Mouse (Mus musculus) embryonic facial prominence, embryonic 15.5 days (tissue): ENCODE results near the gene Dock3. TPM values are rescaled to one million over a fixed set of nuclear protein-coding genes. Genes with fewer than 3 reads are reported as not detected.
A peak's percentile ranks its signal among the peaks of the same experiment; 100 is the strongest.

Experiments
- ATAC-seq: fragments of 200-750 bp; cut with Nextera tagmentation; 2 replicates; pipeline ENCODE4 v1.8.0; 2017; ENCODE audit warnings: low read depth, moderate TSS enrichment; ENCODE audit not compliant: insufficient number of reproducible peaks, low FRiP score, low TSS enrichment
- H3K27ac ChIP-seq: fragments of 300-500 bp; sonication (generic); replicated peaks from 2 replicates; pipeline ENCODE4 v1.5.1; 2015; ENCODE audit warnings: mild to moderate bottlenecking, inconsistent platforms
- H3K27me3 ChIP-seq: fragments of 300-500 bp; sonication (generic); 2 replicates; pipeline ENCODE4 v1.6.1; 2015; ENCODE audit warnings: inconsistent platforms
- H3K36me3 ChIP-seq: fragments of 300-500 bp; sonication (generic); 2 replicates; pipeline ENCODE4 v1.6.1; 2015; ENCODE audit warnings: mild to moderate bottlenecking, inconsistent platforms
- H3K4me1 ChIP-seq: fragments of 300-500 bp; sonication (generic); 2 replicates; pipeline ENCODE4 v1.6.1; 2015; ENCODE audit warnings: inconsistent platforms
- H3K4me2 ChIP-seq: fragments of 300-500 bp; sonication (generic); replicated peaks from 2 replicates; pipeline ENCODE4 v1.6.1; 2015; ENCODE audit warnings: mild to moderate bottlenecking, inconsistent platforms
- H3K4me3 ChIP-seq: fragments of 300-500 bp; sonication (generic); replicated peaks from 2 replicates; pipeline ENCODE4 v1.5.1; 2015; ENCODE audit warnings: mild to moderate bottlenecking, inconsistent platforms
- H3K9ac ChIP-seq: fragments of 300-500 bp; sonication (generic); 2 replicates; pipeline ENCODE4 v1.6.1; 2015; ENCODE audit warnings: inconsistent platforms
- H3K9me3 ChIP-seq: fragments of 300-500 bp; sonication (generic); replicated peaks from 2 replicates; pipeline ENCODE4 v1.6.1; 2016; ENCODE audit warnings: inconsistent platforms
- WGBS: fragments of 180-500 bp; shearing (Covaris S2); methylation state at CpG from one replicate; pipeline ENCODE4 v1.1.7; 2015; 5-methylcytosine and 5-hydroxymethylcytosine counted together
- polyA plus RNA-seq: library from polyadenylated mRNA; unstranded; fragments of >200 nt; fragmentation: Nextera tagmentation; extraction: Ambion mirVana; gene quantifications from 2 replicates; pipeline ENCODE4 v1.2.1, GENCODE M21; 2015

The Dock3 gene
- polyA plus RNA-seq, 1 experiment from 2014 or later = 0.56 TPM

DNA sequence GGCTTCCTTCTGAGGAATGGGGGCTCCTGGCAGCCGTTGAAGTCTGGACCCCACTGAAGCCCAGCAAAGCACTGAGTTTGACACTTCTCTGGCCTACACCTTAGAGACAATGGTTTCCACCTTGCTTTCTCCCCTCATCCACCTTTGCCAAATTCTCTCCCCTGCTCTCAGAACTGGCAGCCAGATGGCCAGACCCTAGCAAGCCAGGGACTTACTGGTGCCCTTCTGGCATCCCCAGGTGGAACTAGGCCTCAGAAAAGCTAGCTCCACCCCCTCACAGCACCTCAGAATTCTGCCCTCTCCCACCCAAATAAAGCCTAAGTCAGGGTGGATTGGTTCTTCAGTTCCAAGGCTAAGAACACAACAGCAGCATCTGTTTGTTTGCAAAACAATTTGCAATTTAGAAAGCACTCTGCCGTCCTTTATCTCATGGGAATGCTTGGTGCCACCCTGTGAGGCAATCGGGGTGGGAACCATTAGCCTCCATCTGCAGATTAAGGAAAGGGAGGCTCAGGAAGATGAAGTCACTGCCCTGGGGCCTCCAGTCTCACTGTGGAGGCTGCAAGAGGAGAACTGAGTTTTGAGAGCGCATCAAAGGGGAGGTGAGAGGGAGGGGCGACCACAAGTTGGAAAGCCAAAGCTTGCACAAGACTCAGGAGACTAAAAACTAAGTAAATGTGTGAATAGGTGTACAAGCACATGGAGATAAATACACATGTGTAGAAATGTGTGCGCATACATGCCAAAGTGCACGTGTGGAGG, 39.6 kb upstream of the Dock3 start:
- H3K4me2 ChIP-seq = no peak overlapping the region
- no peak overlapping the region for H3K9ac ChIP-seq
- WGBS = 59% methylated on average over 7 of the region's 7 CpGs
- no peaks in the 10 kb centered on the region for H3K9me3 ChIP-seq
- peaks cover 3% of the 10 kb centered on the region; the same call in 1 of the 2 replicates for H3K4me1 ChIP-seq
- H3K36me3 ChIP-seq = no peaks in the 10 kb centered on the region
- no peak overlapping the region for H3K4me3 ChIP-seq
- H3K27me3 ChIP-seq = no peaks in the 10 kb centered on the region
- no peak for ATAC-seq
- H3K27ac ChIP-seq = 0 out of 2 replicates have a peak overlapping the region, but pooled peaks have one; percentile 19

DNA sequence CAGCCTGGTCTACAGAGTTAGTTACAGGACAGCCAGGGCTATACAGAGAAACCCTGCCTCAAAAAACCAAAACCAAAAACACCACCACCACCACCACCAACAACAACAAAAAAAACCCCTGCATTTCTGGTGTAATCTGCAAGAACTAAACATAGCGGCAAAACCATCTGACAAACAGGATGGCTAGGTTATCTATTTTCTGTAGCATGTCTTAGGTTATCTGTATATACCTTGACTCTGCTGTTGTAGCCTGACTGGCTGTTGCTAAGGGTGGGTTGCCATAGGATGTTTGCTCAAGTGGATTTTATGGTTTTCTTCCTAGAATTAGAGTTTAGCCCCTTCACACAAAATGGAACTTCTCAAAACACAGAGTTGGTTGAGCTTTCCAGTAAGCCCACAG, 38.1 kb upstream of the Dock3 start:
- peaks cover 5% of the 10 kb centered on the region for H3K4me1 ChIP-seq
- no peak overlapping the region for H3K4me2 ChIP-seq
- H3K9me3 ChIP-seq = no peaks in the 10 kb centered on the region
- WGBS = 85% methylated on average over 1 of the region's 1 CpGs
- no peak for ATAC-seq
- no peaks in the 10 kb centered on the region for H3K27me3 ChIP-seq
- H3K27ac ChIP-seq = no peak overlapping the region
- no peaks in the 10 kb centered on the region for H3K36me3 ChIP-seq
- H3K9ac ChIP-seq = no peak overlapping the region
- no peak overlapping the region for H3K4me3 ChIP-seq

DNA sequence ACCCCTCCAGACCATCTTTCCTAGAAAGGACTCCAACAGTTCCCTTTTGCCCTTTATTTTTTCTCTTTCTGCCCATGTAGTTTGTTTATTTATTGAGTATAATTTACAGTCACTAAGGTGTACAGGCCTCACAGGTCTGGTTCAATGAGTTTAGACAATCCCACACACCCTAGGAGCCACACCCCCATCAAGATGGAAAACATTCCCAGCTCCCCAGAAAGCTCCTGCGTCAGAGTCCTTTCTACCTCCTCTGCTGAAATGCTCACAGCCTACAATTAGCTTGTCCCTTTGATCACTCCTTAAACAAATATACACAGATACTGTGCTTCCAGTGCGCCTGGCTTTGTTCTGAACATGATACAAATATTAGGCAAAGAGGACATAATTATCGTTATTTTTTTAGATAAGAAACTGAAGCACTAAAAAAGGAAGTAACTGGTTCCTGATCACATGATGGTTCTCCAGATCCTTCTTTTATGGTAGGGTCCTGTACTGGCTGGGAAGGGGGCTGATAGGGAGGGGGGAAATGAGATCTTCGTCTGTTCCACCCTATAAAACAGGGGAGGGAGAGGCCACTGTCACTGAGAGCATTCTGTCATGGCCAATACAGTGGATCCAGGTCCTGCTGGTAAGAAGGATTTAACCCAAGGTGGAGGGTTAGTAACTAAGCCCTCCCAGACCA, 36.2 kb upstream of the Dock3 start:
- Histone ChIP-seq H3K4me1 (peaks cover 5% of the 10 kb centered on the region), H3K27me3 (no peaks in the 10 kb centered on the region), H3K9ac (no peak overlapping the region), H3K9me3 (no peaks in the 10 kb centered on the region), H3K36me3 (no peaks in the 10 kb centered on the region), H3K27ac (no peak overlapping the region), H3K4me2 (no peak overlapping the region), H3K4me3 (no peak overlapping the region)
- WGBS = 40% methylated on average over 4 of the region's 4 CpGs
- no peak for ATAC-seq

DNA sequence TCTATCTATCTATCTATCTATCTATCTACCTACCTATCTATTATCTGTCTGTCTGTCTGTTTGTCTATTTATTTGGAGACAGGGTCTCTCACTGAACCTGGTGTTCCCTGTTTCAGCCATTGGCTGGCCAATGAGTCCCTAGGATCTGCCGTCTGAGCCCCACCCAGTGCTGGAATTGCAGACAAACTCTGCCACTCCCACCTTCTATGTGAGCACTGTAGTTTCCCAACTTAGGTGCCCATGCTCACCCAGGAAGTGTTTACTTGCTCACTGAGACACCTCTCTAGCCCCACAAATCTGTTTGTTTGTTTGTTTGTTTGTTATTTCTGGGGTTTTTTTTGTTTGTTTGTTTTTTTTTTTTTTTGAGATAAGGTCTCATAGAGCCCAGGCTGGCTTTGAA, 35.3 kb upstream of the Dock3 start:
- H3K9me3 ChIP-seq = no peaks in the 10 kb centered on the region
- H3K27me3 ChIP-seq = no peaks in the 10 kb centered on the region
- no peaks in the 10 kb centered on the region for H3K36me3 ChIP-seq
- ATAC-seq = no peak
- peaks cover 3% of the 10 kb centered on the region; the same call in 1 of the 2 replicates for H3K4me1 ChIP-seq
- H3K4me2 ChIP-seq = no peak overlapping the region
- H3K9ac ChIP-seq = no peak overlapping the region
- H3K27ac ChIP-seq = no peak overlapping the region
- 54% methylated on average over 1 of the region's 1 CpGs for WGBS
- H3K4me3 ChIP-seq = no peak overlapping the region

DNA sequence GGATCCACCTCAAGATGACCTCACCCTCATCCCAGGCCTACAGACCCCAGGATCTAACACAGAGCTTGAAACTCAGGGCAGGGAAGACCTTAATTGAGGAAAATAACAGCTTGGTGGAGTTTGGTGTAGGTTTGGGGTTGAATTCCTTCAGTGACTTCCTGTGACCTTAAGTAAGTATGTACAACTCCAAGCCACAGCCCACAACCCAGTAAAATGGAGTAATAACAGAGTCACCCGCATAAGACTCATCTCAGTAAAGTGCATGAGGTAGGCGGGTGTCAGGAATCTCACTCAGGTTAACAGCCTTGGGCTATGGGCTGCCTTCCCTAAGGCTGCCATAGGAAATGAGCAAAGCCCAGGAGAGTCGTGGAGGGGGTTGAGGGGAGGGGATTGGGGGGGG, 33.0 kb upstream of the Dock3 start:
- no peaks in the 10 kb centered on the region for H3K36me3 ChIP-seq

DNA sequence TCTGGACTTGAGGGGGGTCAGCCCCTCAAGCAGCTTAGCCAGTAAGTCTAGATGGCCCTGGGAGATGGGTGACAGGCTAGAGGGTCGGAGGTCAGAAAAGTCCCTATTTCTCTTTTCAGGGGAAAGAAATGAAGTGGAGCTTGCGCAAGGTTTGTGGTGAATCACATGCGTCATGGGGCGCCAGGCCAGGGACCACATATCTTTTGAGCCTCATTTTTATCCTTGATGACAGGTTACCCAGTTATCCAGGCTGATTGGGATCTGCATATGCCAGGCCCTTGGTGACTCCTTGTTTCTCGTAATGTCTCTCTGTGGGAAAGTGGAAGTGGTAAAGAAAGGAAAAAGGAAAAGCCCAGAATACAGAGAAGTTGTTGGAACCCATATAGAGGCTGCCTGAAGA, 32.2 kb upstream of the Dock3 start:
- 81% methylated on average over 5 of the region's 5 CpGs for WGBS
- Histone ChIP-seq H3K4me1 (peaks cover 6% of the 10 kb centered on the region; the same call in 1 of the 2 replicates), H3K27me3 (no peaks in the 10 kb centered on the region), H3K27ac (no peak overlapping the region), H3K9ac (no peak overlapping the region), H3K9me3 (no peaks in the 10 kb centered on the region), H3K36me3 (no peaks in the 10 kb centered on the region), H3K4me3 (no peak overlapping the region), H3K4me2 (no peak overlapping the region)
- ATAC-seq = no peak

More for the DNA sequence above, 33.0 kb upstream of the Dock3 start:
- no peak overlapping the region for H3K27ac ChIP-seq
- peak; percentile 44; the same call in 1 of the 2 replicates for ATAC-seq
- H3K27me3 ChIP-seq = no peaks in the 10 kb centered on the region
- peaks cover 5% of the 10 kb centered on the region; the same call in 1 of the 2 replicates for H3K4me1 ChIP-seq
- H3K9me3 ChIP-seq = no peaks in the 10 kb centered on the region
- no peak overlapping the region for H3K4me3 ChIP-seq
- no peak overlapping the region for H3K9ac ChIP-seq
- no peak overlapping the region for H3K4me2 ChIP-seq
- WGBS = 51% methylated on average over 3 of the region's 3 CpGs

DNA sequence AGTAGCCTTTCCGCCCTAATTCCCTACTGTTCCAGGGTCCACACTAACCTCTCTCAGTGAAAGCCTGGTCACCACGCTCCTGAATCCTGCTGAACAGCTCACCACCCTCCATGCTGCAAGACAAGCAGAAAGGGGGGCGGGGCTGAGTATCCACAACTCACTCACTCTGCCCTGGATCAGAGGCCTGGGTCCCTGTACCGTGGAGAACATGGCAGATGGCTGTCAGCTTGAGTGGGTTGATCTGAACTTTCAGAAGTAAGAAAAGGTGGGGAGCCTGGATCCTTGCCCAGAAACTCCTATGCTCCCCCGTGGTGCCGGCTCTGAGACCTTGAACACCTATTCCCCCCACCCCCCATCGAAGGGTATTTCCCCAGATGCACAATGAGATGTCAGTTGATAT, 30.7 kb upstream of the Dock3 start:
- no peak for ATAC-seq

DNA sequence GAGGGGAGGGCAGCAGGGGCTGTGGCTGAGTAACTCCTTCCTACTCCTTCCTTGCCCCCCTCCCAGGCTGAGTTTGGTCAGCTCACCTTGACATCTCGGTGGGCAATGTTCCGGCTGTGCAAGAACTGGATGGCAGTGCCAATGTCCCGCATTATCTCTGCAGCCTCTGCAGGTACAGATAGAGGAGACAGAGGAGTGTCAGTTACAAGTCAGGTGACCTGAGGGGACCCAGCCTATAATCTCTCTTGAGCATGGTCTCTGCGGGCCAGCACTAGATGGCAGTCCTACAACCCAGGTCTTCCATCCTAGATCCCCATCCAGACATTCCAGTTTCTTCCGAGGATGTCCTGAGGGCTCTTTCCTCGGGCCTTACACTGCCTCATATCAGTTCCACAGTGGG, 30.1 kb upstream of the Dock3 start:
- Histone ChIP-seq H3K9me3 (no peaks in the 10 kb centered on the region), H3K4me1 (peaks cover 6% of the 10 kb centered on the region; the same call in 1 of the 2 replicates), H3K4me3 (no peak overlapping the region), H3K36me3 (no peaks in the 10 kb centered on the region), H3K27me3 (no peaks in the 10 kb centered on the region), H3K4me2 (no peak overlapping the region), H3K9ac (no peak overlapping the region), H3K27ac (no peak overlapping the region)
- WGBS = 77% methylated on average over 6 of the region's 6 CpGs
- no peak for ATAC-seq

More for the DNA sequence above, 30.7 kb upstream of the Dock3 start:
- no peak overlapping the region for H3K4me2 ChIP-seq
- H3K4me3 ChIP-seq = no peak overlapping the region
- H3K36me3 ChIP-seq = no peaks in the 10 kb centered on the region
- 76% methylated on average over 7 of the region's 7 CpGs for WGBS
- H3K9ac ChIP-seq = no peak overlapping the region
- no peak overlapping the region for H3K27ac ChIP-seq
- H3K27me3 ChIP-seq = no peaks in the 10 kb centered on the region
- no peaks in the 10 kb centered on the region for H3K9me3 ChIP-seq
- peaks cover 6% of the 10 kb centered on the region; the same call in 1 of the 2 replicates for H3K4me1 ChIP-seq

DNA sequence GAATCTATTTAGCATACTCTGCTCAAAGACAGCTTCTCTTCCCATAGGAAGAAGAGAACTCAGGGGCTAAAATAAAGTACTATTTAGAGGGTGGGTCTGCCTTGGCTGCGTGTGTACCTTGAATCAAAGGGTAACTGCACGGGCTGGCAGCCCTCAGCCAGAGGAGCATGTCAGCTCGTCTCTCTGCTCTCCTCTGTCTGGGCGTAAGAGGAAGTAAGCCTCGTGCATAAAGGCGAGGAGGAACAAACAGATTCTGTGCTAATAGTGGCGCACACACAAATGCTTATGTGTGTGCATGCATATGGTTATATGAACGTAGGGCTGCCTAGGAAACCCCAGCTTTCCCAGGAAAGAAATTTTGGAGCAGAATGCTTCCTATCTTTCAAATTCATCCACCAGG, 29.1 kb upstream of the Dock3 start:
- H3K9me3 ChIP-seq = no peaks in the 10 kb centered on the region

DNA sequence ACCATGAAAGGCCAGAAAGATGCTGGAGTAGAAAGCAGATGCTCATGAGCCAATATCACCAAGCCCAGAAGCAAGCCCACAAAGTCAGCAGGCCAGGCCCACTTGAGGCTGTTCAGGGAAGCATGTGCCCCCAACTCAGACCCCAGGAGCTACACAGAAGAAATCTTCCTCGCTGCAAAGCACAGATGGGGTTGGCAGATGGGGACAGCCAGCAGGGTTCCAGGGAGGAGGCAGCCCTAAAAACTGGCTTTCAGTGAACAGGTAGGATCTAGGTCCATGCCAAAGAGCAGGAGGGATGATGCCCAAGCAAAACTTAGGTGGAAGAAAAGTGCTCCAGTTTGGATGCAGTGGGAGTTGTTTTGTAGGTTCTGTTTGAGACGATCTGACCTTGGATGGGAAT, 28.7 kb upstream of the Dock3 start:
- 59% methylated on average over 2 of the region's 2 CpGs for WGBS
- Histone ChIP-seq H3K27me3 (no peaks in the 10 kb centered on the region), H3K27ac (no peak overlapping the region), H3K4me2 (no peak overlapping the region), H3K4me3 (no peak overlapping the region), H3K9me3 (no peaks in the 10 kb centered on the region), H3K36me3 (no peaks in the 10 kb centered on the region), H3K9ac (no peak overlapping the region), H3K4me1 (peaks cover 4% of the 10 kb centered on the region; the same call in 1 of the 2 replicates)
- no peak for ATAC-seq

More for the DNA sequence above, 29.1 kb upstream of the Dock3 start:
- H3K9ac ChIP-seq = no peak overlapping the region
- no peak for ATAC-seq
- no peak overlapping the region for H3K27ac ChIP-seq
- H3K4me2 ChIP-seq = no peak overlapping the region
- H3K4me1 ChIP-seq = peaks cover 6% of the 10 kb centered on the region; the same call in 1 of the 2 replicates
- H3K36me3 ChIP-seq = no peaks in the 10 kb centered on the region
- 58% methylated on average over 8 of the region's 8 CpGs for WGBS
- no peaks in the 10 kb centered on the region for H3K27me3 ChIP-seq
- H3K4me3 ChIP-seq = no peak overlapping the region

DNA sequence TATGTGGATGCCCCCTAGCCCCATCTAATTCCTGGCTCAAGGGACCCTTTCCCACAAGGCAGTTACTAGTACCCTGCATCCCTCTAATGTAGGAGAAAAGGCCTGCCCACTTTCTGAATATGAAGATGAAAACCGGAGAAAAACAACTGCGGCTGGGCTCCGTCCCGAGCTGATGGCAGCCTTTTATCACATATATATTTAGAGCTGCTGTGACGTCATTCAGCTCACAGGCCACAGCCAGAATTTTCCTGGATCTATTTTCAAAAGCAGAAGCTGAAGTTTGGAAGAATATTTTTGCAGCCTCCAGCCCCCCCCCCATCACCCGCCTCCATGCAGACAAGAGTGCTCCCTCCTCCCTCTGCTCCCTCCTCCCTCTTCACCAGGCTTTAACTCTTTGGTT, 27.9 kb upstream of the Dock3 start:
- H3K4me2 ChIP-seq = no peak overlapping the region
- no peak overlapping the region for H3K27ac ChIP-seq
- 40% methylated on average over 6 of the region's 6 CpGs for WGBS
- peaks cover 3% of the 10 kb centered on the region; the same call in 1 of the 2 replicates for H3K4me1 ChIP-seq
- no peaks in the 10 kb centered on the region for H3K9me3 ChIP-seq
- H3K36me3 ChIP-seq = no peaks in the 10 kb centered on the region
- H3K4me3 ChIP-seq = no peak overlapping the region
- no peaks in the 10 kb centered on the region for H3K27me3 ChIP-seq
- ATAC-seq = no peak
- no peak overlapping the region for H3K9ac ChIP-seq
